Mouse (Mus musculus): ENCODE results near the gene 4930558K02Rik. TPM values are rescaled to one million over a fixed set of nuclear protein-coding genes. Genes with fewer than 3 reads are reported as not detected.

The 4930558K02Rik gene
- total and polyA plus RNA-seq, 3 experiments = not detected

DNA sequence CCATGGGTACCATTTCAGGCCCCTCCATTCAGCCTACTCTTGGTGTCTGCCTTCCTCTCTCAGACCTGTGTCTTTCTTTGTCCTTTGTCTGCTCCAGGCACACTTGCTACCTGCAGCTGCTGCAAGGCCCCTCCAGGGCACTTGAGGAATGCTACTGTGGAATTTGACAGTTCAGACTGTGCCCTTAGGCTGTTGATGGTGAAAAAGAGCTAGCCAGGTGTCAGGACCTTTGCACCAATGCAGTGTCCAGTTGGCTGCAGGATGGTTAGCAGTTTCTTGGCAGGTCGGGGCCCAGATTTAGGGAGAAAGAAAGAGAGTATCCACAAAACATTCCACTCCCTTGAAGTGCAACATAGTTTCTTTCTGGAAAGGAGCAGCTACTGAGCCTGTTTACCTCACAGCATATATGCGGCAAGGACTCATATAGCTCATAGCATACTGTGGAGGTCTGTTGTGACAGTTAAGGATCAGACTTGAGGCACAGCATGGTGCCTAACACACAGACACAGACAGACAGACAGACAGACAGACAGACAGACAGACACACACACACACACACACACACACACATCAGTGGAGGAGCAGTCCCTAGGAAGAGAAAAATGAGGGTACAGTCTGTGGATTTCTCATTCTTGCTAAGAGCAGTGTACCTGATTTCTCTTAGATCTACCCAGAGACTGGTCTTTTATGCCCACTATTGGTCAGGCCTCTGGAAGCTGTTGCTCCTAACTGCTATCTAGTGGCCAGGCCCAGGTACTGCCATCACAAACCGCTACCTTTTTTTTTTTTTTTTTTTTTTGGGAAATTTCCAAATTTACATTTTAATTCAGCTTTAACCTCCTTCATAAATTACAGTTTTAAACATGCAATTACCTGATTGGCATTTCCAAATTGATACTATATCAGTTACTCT lies 16.7 kb downstream of the 4930558K02Rik start (continued):
- TF ChIP-seq E2F4 (IDR thresholded peaks at IDR 0.05; ENCODE audit: insufficient replicate concordance, low read depth, low read length) (no peak), CHD2 (IDR thresholded peaks at IDR 0.05; ENCODE audit: low read length) (no peak), MAZ (IDR thresholded peaks at IDR 0.05; ENCODE audit: low read depth, low read length) (0 out of 2 replicates have a peak, but pooled peaks have one; percentile 23), JUN (IDR thresholded peaks at IDR 0.05; ENCODE audit: insufficient read depth, low read depth, low read length) (0 out of 2 replicates have a peak, but pooled peaks have one; percentile 7), RAD21 (IDR thresholded peaks at IDR 0.05; ENCODE audit: low read depth, low read length) (peak; percentile 88), SMC3 (IDR thresholded peaks at IDR 0.05; ENCODE audit: low read depth, low read length) (peak; percentile 96), USF1 (IDR thresholded peaks at IDR 0.05; ENCODE audit: low read depth, low read length) (no peak)

DNA sequence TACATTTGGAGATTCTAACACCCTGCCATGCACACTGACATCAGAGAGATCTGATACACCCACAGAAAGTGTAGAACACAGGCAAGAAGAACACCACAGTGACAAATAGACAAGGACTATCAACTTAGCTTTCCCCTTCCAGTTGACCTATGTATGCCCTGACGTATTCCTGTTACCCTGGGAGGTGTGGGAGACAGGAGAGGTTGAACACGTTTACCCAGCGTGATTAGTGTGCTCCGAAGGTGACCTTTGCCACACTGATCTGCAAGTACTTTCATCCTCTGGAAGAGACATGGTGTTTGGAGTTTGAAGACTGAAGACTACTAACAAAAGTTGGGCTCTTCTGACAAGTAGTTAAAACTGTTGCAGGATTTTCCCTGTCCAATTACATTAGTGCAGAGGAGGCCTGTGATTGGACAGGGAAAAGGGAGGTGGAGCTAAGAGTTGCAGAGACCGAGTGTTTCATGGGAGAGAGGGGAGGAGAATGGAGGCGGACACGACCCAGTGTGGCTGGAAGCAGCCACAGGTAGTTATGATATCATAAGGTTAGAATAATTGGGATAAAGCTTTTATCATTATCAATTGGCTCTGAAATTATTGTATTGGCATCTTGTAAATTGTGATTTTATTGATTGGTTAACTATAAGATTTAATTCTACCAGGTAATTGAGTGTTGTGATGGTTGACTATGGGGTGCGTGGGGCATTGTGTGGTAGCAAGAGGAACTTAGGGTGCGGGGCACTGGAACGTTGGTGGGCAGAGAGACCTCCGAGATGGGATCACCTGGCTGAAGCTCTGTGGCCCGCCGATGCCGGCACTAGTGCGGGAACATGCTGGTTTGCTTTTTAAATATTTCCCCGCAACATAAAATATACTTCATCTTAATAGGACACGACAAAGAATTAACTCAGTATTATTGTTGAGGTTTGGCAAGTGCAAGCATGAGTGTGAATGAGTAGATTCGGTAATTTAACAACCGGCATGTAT lies 21.2 kb downstream of the 4930558K02Rik start:
- H3K79me2 ChIP-seq (replicated peaks; ENCODE audit: control insufficient read depth, extremely low read depth, insufficient read depth, poor library complexity, severe bottlenecking) = no peaks in the 10 kb centered on the region
- dilution Hi-C loops (cut with MboI; ENCODE audit: extremely low pct_ligation_motif_present, extremely low pct_unique_long_range_greater_than_20kb, low sequenced_read_pairs) (no loop called here), in situ Hi-C loops (cut with MboI; ENCODE audit: low pct_ligation_motif_present, low pct_unique_long_range_greater_than_20kb, low sequenced_read_pairs) (loop anchor here (5.0 to 25.0 kb wide), 2 partner anchors 41 to 571 kb away; partner anchors contain the start of gene Tnfsf4)
- H3K27me3 ChIP-seq (replicated peaks) = no peaks in the 10 kb centered on the region
- TF ChIP-seq HCFC1 (IDR thresholded peaks at IDR 0.05; ENCODE audit: low read depth, low read length) (no peak), JUND (conservative IDR thresholded peaks at IDR 0.05; ENCODE audit: low read depth, low read length) (no peak), MEF2A (IDR thresholded peaks at IDR 0.05; ENCODE audit: borderline replicate concordance, low read depth, low read length) (no peak), EP300 (IDR thresholded peaks at IDR 0.05; ENCODE audit: low read length) (no peak), BHLHE40 (IDR thresholded peaks at IDR 0.05; ENCODE audit: low read depth, low read length) (no peak), ZNF384 (IDR thresholded peaks at IDR 0.05; ENCODE audit: low read depth, low read length) (no peak), MAFK (IDR thresholded peaks at IDR 0.05; ENCODE audit: insufficient replicate concordance, low read length) (no peak), KAT2A (IDR thresholded peaks at IDR 0.05; ENCODE audit: insufficient replicate concordance, low read length) (no peak), USF2 (conservative IDR thresholded peaks at IDR 0.05; ENCODE audit: low read depth, low read length) (no peak), MXI1 (IDR thresholded peaks at IDR 0.05; ENCODE audit: low read depth, low read length) (no peak), USF1 (IDR thresholded peaks at IDR 0.05; ENCODE audit: low read depth, low read length) (no peak), PAX5 (IDR thresholded peaks at IDR 0.05; ENCODE audit: low read length) (no peak), UBTF (IDR thresholded peaks at IDR 0.05; ENCODE audit: low read depth, low read length) (no peak)
- no peak overlapping the region for H3K9ac ChIP-seq (ENCODE audit: insufficient read depth, low read depth)
- no peak overlapping the region for H3K4me2 ChIP-seq (ENCODE audit: insufficient read depth, low read depth, poor library complexity, severe bottlenecking)
- no peak overlapping the region for H3K4me3 ChIP-seq (replicated peaks in 1 of 3; ENCODE audit: low read depth in 2 of 3, low read length in 2 of 3, poor library complexity in 1 of 3)
- H3K36me3 ChIP-seq (replicated peaks in 1 of 2; ENCODE audit: control insufficient read depth in 1 of 2, insufficient read depth in 1 of 2, low read length in 1 of 2) = no peaks in the 10 kb centered on the region
- DNase-seq (ENCODE audit: extremely low read depth) = no peak
- H3K9me3 ChIP-seq (replicated peaks; ENCODE audit: low read length) = no peaks in the 10 kb centered on the region
- H3K4me1 ChIP-seq (ENCODE audit: control insufficient read depth in 1 of 2, insufficient read depth in 2 of 2) = peaks cover 11 to 26% of the 10 kb centered on the region in 2 experiments
- no peak overlapping the region for H3K27ac ChIP-seq (ENCODE audit: insufficient read depth, low read depth)
